Mouse (Mus musculus) myocyte (in vitro differentiated cells): ENCODE data around the gene Epha5. TPM values are rescaled to one million over a fixed set of nuclear protein-coding genes. Genes with fewer than 3 reads are reported as not detected.

Experiments
- H3K27me3 ChIP-seq: one replicate; pipeline ENCODE4 v1.6.1; 2011; ENCODE audit not compliant: control insufficient read depth, insufficient read depth, insufficient read length
- H3K36me3 ChIP-seq: one replicate; pipeline ENCODE4 v1.6.1; 2011; ENCODE audit not compliant: control insufficient read depth, insufficient read depth
- H3K4me2 ChIP-seq: one replicate; pipeline ENCODE4 v1.6.1; 2011; ENCODE audit warnings: low read depth, control low read depth
- H3K4me3 ChIP-seq: one replicate; pipeline ENCODE4 v1.5.1; 2011; ENCODE audit warnings: mild to moderate bottlenecking, control low read depth, moderate library complexity
- H3K79me2 ChIP-seq: one replicate; pipeline ENCODE4 v1.6.1; 2011; ENCODE audit not compliant: control insufficient read depth, insufficient read depth
- H3ac ChIP-seq: one replicate; pipeline ENCODE4 v1.6.1; 2011; ENCODE audit not compliant: control insufficient read depth, insufficient read length
- CEBPB ChIP-seq: IDR thresholded peaks from 2 replicates; pipeline ENCODE4 v1.6.1; 2011; ENCODE audit warnings: mild to moderate bottlenecking, moderate library complexity; ENCODE audit not compliant: poor library complexity, insufficient read depth, severe bottlenecking
- E2F4 ChIP-seq: IDR thresholded peaks from one replicate; pipeline ENCODE4 v1.6.1; 2011; ENCODE audit warnings: mild to moderate bottlenecking, control low read depth, moderate library complexity; ENCODE audit not compliant: insufficient read depth
- MAX ChIP-seq: IDR thresholded peaks from one replicate; pipeline ENCODE4 v1.6.1; 2011; ENCODE audit warnings: low read depth, mild to moderate bottlenecking, control low read depth
- MYOD1 ChIP-seq, 3 experiments: IDR thresholded peaks; one replicate each; pipeline ENCODE4 v1.6.1; 2011; ENCODE audit warnings: control low read depth in 2 of 3, low read depth in 2 of 3, mild to moderate bottlenecking in 2 of 3, moderate library complexity in 1 of 3; ENCODE audit not compliant: insufficient read length in 2 of 3, control insufficient read depth in 1 of 3
- MYOG ChIP-seq, 3 experiments: IDR thresholded peaks; one replicate each; pipeline ENCODE4 v1.6.1; 2011; ENCODE audit warnings: control low read depth in 2 of 3, low read depth in 2 of 3, mild to moderate bottlenecking in 2 of 3; ENCODE audit not compliant: insufficient read length in 2 of 3, control insufficient read depth in 1 of 3, insufficient read depth in 1 of 3
- POLR2A ChIP-seq: IDR thresholded peaks from one replicate; pipeline ENCODE4 v1.6.1; 2011; ENCODE audit warnings: low read depth, mild to moderate bottlenecking, control low read depth, moderate library complexity; ENCODE audit not compliant: insufficient read length
- POLR2AphosphoS2 ChIP-seq: IDR thresholded peaks from one replicate; pipeline ENCODE4 v1.6.1; 2011; ENCODE audit warnings: low read depth, control low read depth; ENCODE audit not compliant: insufficient read length
- REST ChIP-seq: IDR thresholded peaks from one replicate; pipeline ENCODE4 v1.6.1; 2011; ENCODE audit warnings: mild to moderate bottlenecking, control low read depth, moderate library complexity; ENCODE audit not compliant: insufficient read depth, insufficient read length
- SRF ChIP-seq: IDR thresholded peaks from one replicate; pipeline ENCODE4 v1.6.1; 2011; ENCODE audit warnings: low read depth; ENCODE audit not compliant: control insufficient read depth, insufficient read length
- TCF12 ChIP-seq: IDR thresholded peaks from one replicate; pipeline ENCODE4 v1.6.1; 2011; ENCODE audit warnings: mild to moderate bottlenecking, control low read depth; ENCODE audit not compliant: poor library complexity, insufficient read depth, severe bottlenecking
- TCF3 ChIP-seq: IDR thresholded peaks from one replicate; pipeline ENCODE4 v1.6.1; 2011; ENCODE audit warnings: low read depth, control low read depth; ENCODE audit not compliant: insufficient read length
- USF1 ChIP-seq: IDR thresholded peaks from one replicate; pipeline ENCODE4 v1.6.1; 2011; ENCODE audit warnings: low read depth, mild to moderate bottlenecking, control low read depth, moderate library complexity
- polyA plus RNA-seq: library from polyadenylated mRNA; unstranded; fragments of >200 nt; fragmentation: generic; extraction: Trizol; gene quantifications from one replicate; pipeline ENCODE4 v1.2.1, GENCODE M21; 2012; ENCODE audit warnings: missing spikeins

Gene Epha5
- polyA plus RNA-seq, 1 experiment = not detected

DNA sequence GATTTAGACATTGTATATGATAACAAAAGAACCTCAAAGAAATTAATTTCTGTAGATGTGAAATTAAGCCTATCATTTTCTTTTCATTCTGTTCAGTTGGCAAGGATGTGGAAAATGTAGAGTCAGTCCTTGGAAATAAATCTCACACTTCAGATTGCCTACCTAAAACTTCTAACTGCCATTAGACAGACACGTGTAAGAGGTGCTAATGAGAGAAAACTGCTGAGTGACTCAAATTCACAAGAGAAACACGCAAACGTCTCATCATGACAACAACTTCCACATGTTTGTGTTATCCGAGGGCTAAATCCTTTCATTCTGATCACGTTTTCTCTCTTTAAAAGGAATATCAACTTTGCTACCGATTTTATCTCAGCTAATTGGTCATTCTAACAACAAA, 82.7 kb downstream of the Epha5 start:
- H3K4me2 ChIP-seq = no peak overlapping the region
- H3K36me3 ChIP-seq = no peaks in the 10 kb centered on the region
- H3K4me3 ChIP-seq = no peak overlapping the region
- H3K79me2 ChIP-seq = no peaks in the 10 kb centered on the region
- TF ChIP-seq REST = no peak
- no peak for TF ChIP-seq SRF
- H3ac ChIP-seq = no peak overlapping the region
- H3K27me3 ChIP-seq = no peaks in the 10 kb centered on the region

DNA sequence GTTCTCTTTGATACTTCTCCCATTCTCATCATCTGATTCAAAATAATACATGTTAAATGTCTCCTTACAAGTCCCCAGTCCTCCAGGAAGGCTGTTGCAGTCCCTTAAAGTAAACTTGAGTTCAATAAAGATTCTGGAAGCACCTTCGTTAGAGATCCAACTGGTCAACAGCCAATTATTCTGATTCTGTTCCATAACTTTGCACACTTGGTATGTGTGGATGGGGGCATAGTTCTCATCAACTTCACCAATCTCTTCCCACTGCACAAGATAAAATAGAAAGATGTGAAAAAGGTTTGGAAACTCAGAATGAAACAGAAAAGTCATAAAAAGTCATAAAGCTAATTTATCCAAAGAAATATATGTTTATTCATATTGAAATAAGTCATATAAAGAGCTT, 85.6 kb downstream of the Epha5 start:
- Histone ChIP-seq H3K79me2 (no peaks in the 10 kb centered on the region), H3K4me3 (no peak overlapping the region), H3ac (no peak overlapping the region), H3K27me3 (no peaks in the 10 kb centered on the region), H3K4me2 (no peak overlapping the region), H3K36me3 (no peaks in the 10 kb centered on the region)
- TF ChIP-seq MYOG (IDR thresholded peaks at IDR 0.05; ENCODE audit: control insufficient read depth in 1 of 3, insufficient read depth in 1 of 3, insufficient read length in 2 of 3, low read depth in 2 of 3) (no peak), E2F4 (no peak), TCF3 (no peak), POLR2A (no peak), CEBPB (no peak), REST (no peak), MYOD1 (IDR thresholded peaks at IDR 0.05; ENCODE audit: control insufficient read depth in 1 of 3, insufficient read length in 2 of 3, low read depth in 2 of 3) (no peak), POLR2AphosphoS2 (no peak), USF1 (no peak), SRF (no peak), TCF12 (no peak), MAX (no peak)

DNA sequence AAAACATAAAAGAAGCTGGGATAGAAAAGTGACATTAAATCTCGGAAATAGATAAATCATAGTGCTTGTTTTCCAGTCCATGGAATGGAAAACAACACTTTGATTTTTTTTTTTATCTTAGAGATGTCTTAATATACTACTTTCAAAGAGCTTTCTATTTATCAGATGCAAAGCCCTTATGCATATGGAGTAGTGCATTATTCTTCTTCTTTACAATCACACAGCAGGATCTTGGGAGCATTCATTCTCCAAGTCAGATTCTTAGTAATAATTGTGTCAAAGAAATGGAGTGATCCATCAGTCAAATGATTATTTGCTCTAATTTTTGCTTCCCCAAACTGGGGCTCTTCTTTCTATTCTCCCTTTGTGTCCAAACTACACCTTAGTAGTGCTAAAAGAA, 96.6 kb downstream of the Epha5 start:
- no peak overlapping the region for H3K4me2 ChIP-seq
- H3K36me3 ChIP-seq = no peaks in the 10 kb centered on the region
- no peaks in the 10 kb centered on the region for H3K27me3 ChIP-seq
- H3K79me2 ChIP-seq = no peaks in the 10 kb centered on the region
- H3K4me3 ChIP-seq = no peak overlapping the region
- TF ChIP-seq TCF3 = no peak
- no peak for TF ChIP-seq REST
- TF ChIP-seq POLR2AphosphoS2 = no peak
- no peak for TF ChIP-seq POLR2A
- TF ChIP-seq USF1 = no peak
- no peak for TF ChIP-seq E2F4
- no peak for TF ChIP-seq TCF12
- TF ChIP-seq MYOG (IDR thresholded peaks at IDR 0.05; ENCODE audit: control insufficient read depth in 1 of 3, insufficient read depth in 1 of 3, insufficient read length in 2 of 3, low read depth in 2 of 3) = no peak
- no peak for TF ChIP-seq MYOD1 (IDR thresholded peaks at IDR 0.05; ENCODE audit: control insufficient read depth in 1 of 3, insufficient read length in 2 of 3, low read depth in 2 of 3)
- no peak for TF ChIP-seq MAX
- no peak for TF ChIP-seq CEBPB
- no peak for TF ChIP-seq SRF
- H3ac ChIP-seq = no peak overlapping the region

DNA sequence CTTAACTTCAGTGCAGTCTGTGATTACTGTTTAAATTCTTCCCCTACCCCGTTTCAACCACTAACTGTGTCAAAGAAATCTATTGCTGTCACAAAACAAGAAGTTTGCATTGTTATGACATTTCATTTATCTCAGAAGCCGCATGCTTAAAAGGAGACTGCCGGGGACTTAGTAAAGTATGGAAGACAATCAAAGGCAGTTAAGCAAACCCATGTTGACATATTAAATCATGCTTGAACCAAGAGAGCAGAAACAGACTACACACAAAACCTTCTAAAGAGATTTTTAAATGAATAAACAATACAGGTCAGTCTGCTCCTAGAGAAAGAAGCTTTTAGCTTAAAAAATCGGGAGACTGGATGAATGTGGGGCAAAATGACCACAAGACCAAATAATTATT, 97.0 kb downstream of the Epha5 start:
- TF ChIP-seq POLR2A (no peak), TCF12 (no peak), SRF (no peak)
- Histone ChIP-seq H3K79me2 (no peaks in the 10 kb centered on the region), H3K4me3 (no peak overlapping the region), H3K4me2 (no peak overlapping the region), H3K36me3 (no peaks in the 10 kb centered on the region), H3ac (no peak overlapping the region), H3K27me3 (no peaks in the 10 kb centered on the region)

DNA sequence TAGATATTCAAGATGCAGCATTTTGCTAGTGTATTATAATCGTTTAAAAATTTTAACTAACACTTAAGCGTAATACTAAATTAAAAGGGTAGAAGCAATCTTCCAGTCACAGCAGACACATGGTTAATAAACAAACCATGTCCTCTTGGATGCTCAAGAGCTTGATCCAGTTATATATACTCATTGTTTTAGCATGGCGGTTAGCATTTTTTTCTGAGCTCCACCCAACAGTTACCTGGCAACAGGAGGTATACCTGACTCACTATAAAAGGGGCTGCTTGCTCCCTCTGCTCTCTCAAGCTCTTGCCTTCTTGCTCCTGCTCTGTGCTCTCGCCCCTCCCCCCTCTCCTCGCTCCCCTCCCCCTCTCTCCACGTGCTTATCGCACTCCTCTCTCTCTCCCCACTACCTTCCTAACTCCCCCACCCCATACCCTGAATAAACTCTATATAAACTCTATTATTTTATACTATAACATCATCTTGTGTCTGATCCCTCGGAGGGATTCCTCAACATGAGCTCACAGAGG, 98.3 kb downstream of the Epha5 start:
- H3K4me2 ChIP-seq = no peak overlapping the region
- TF ChIP-seq CEBPB = no peak
- TF ChIP-seq SRF = no peak
- no peak for TF ChIP-seq TCF3
- TF ChIP-seq MYOG (IDR thresholded peaks at IDR 0.05; ENCODE audit: control insufficient read depth in 1 of 3, insufficient read depth in 1 of 3, insufficient read length in 2 of 3, low read depth in 2 of 3) = no peak
- TF ChIP-seq MAX = no peak
- no peak for TF ChIP-seq POLR2AphosphoS2
- TF ChIP-seq POLR2A = no peak
- no peak for TF ChIP-seq E2F4
- TF ChIP-seq MYOD1 (IDR thresholded peaks at IDR 0.05; ENCODE audit: control insufficient read depth in 1 of 3, insufficient read length in 2 of 3, low read depth in 2 of 3) = no peak
- no peak for TF ChIP-seq USF1
- TF ChIP-seq TCF12 = no peak
- no peak for TF ChIP-seq REST
- H3K79me2 ChIP-seq = no peaks in the 10 kb centered on the region
- H3ac ChIP-seq = no peak overlapping the region
- no peaks in the 10 kb centered on the region for H3K36me3 ChIP-seq
- H3K4me3 ChIP-seq = no peak overlapping the region
- no peaks in the 10 kb centered on the region for H3K27me3 ChIP-seq
